Mouse (Mus musculus) liver, embryonic 14.5 days (tissue): ENCODE measurements around the gene Kalrn.

Source experiments
- CTCF ChIP-seq: IDR thresholded peaks from 2 replicates; pipeline ENCODE4 v1.5.1; 2016; ENCODE audit warnings: antibody characterized with exemption, low read depth, control low read depth
- EP300 ChIP-seq: IDR thresholded peaks from 2 replicates; pipeline ENCODE4 v1.6.1; 2016; ENCODE audit warnings: antibody characterized with exemption, low read depth

DNA sequence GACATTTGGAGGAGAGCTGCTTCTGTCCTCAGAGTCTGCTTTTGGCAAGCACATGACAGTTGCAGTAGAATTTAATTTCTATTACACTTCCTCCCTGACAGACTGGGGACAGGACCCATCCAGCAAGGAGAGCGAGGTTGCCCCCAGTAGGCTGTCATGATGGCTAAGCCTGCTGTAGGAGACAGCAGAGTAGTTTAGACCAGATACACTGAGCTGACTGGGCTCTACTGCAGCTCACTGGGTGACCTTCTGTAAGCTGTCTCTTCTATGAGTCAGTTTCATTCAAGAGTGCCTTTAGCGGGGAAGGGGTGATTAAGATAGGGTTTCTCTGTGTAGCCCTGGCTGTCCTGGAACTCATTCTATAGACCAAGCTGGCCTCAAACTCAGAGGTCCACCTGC lies 634.2 kb downstream of the Kalrn start:
- TF ChIP-seq CTCF (no peak), EP300 (no peak)
